Mouse (Mus musculus) neural tube, embryonic 13.5 days (tissue): ENCODE results near the gene Hist2h3c2. TPM values are rescaled to one million over a fixed set of nuclear protein-coding genes. Genes with fewer than 3 reads are reported as not detected.
A peak's percentile ranks its signal among the peaks of the same experiment; 100 is the strongest.

Experiments used
- ATAC-seq: fragments of 200-750 bp; cut with Nextera tagmentation; 2 replicates; pipeline ENCODE4 v1.8.0; 2017; ENCODE audit warnings: low read depth, mild to moderate bottlenecking, moderate TSS enrichment, moderate library complexity
- H3K27ac ChIP-seq: fragments of 300-500 bp; sonication (generic); replicated peaks from 2 replicates; pipeline ENCODE4 v1.5.1; 2015; ENCODE audit warnings: moderate library complexity, mild to moderate bottlenecking, inconsistent platforms
- H3K27me3 ChIP-seq: fragments of 300-500 bp; sonication (generic); 2 replicates; pipeline ENCODE4 v1.6.1; 2015; ENCODE audit warnings: mild to moderate bottlenecking, inconsistent platforms
- H3K36me3 ChIP-seq: fragments of 300-500 bp; sonication (generic); 2 replicates; pipeline ENCODE4 v1.6.1; 2015; ENCODE audit warnings: mild to moderate bottlenecking, inconsistent platforms
- H3K4me1 ChIP-seq: fragments of 300-500 bp; sonication (generic); replicated peaks from 2 replicates; pipeline ENCODE4 v1.6.1; 2015; ENCODE audit warnings: inconsistent platforms
- H3K4me2 ChIP-seq: fragments of 300-500 bp; sonication (generic); 2 replicates; pipeline ENCODE4 v1.6.1; 2015; ENCODE audit warnings: inconsistent platforms, mild to moderate bottlenecking, moderate library complexity
- H3K4me3 ChIP-seq: fragments of 300-500 bp; sonication (generic); 2 replicates; pipeline ENCODE4 v1.5.1; 2015; ENCODE audit warnings: mild to moderate bottlenecking, inconsistent platforms
- H3K9ac ChIP-seq: fragments of 300-500 bp; sonication (generic); 2 replicates; pipeline ENCODE4 v1.6.1; 2015; ENCODE audit warnings: moderate library complexity, mild to moderate bottlenecking, inconsistent platforms
- H3K9me3 ChIP-seq: fragments of 300-500 bp; sonication (generic); 2 replicates; pipeline ENCODE4 v1.6.1; 2016; ENCODE audit warnings: inconsistent platforms
- WGBS: fragments of 180-500 bp; shearing (Covaris S2); methylation state at CpG from one replicate; pipeline ENCODE4 v1.1.7; 2015; 5-methylcytosine and 5-hydroxymethylcytosine counted together
- microRNA-seq: library from miRNA; unstranded; fragments of <30 nt; microRNA quantifications from one replicate; pipeline ENCODE4, GENCODE M21; 2016
- polyA plus RNA-seq: library from polyadenylated mRNA; unstranded; fragments of >200 nt; fragmentation: Nextera tagmentation; extraction: Ambion mirVana; gene quantifications from 2 replicates; pipeline ENCODE4 v1.2.1, GENCODE M21; 2015

The Hist2h3c2 gene
- polyA plus RNA-seq, 1 experiment from 2014 or later: 2.6 TPM

- 0 out of 2 replicates have a peak overlapping the region, but pooled peaks have one; percentile 33 for H3K27ac ChIP-seq
- peak overlapping the region; percentile 82 for H3K4me2 ChIP-seq
- peaks cover 22% of the 10 kb centered on the region for H3K36me3 ChIP-seq
- H3K27me3 ChIP-seq: no peaks in the 10 kb centered on the region
- H3K4me3 ChIP-seq: peak overlapping the region; percentile 72
- ATAC-seq: peak; percentile 27; the same call in 1 of the 2 replicates
- H3K9ac ChIP-seq: peak overlapping the region; percentile 63
- 7% methylated on average over 6 of the region's 6 CpGs for WGBS
- peaks cover 18% of the 10 kb centered on the region for H3K4me1 ChIP-seq
- H3K9me3 ChIP-seq: no peaks in the 10 kb centered on the region
Measured at GRCm38 (mm10) chr3:96198181-96198580, 40.7 kb downstream of the Hist2h3c2 start.

- WGBS: under 1% methylated on average over 50 of the region's 50 CpGs
- ATAC-seq: peak; percentile 96
- Histone ChIP-seq H3K27ac (peak overlapping the region; percentile 98), H3K9me3 (no peaks in the 10 kb centered on the region), H3K9ac (peak overlapping the region; percentile 87), H3K36me3 (peaks cover 31% of the 10 kb centered on the region), H3K4me2 (peak overlapping the region; percentile 82), H3K4me3 (peak overlapping the region; percentile 72), H3K4me1 (peaks cover 18% of the 10 kb centered on the region), H3K27me3 (no peaks in the 10 kb centered on the region)
Measured at GRCm38 (mm10) chr3:96197129-96197749, 41.7 kb downstream of the Hist2h3c2 start.

DNA sequence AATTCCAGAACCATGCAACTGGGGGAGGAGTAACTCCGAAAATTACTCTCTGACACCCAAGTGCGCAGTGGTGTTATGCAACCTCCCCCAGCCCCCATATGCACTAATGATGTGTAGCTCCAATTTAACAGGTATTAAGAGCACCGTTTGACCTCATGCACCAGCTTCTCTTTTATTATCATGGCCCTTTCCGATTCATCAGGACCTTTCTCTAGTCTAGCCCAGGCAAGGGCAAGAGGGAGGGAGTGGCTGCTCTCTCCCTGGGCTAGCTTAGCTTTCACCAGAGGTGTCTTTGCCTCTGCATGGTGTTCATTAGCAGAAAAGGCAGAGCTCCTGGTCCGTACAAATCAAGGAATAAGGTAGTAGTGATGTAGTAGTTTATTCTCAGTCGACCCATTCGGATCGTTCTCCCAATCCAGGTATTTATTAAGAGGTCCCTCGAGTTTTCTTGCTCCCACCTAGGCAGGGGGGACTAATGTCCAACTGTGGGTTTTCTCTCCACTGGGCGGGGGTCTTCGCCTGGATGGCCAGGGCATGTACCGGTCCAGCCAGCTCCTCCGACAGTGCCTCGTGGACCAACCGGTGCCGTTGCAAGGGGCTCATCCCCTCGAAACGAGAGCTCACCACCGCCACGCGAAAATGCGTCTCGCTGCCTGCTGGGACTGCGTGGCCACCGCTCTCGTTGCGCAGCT is 42.3 kb downstream of the Hist2h3c2 start:
- Histone ChIP-seq H3K36me3 (peaks cover 38% of the 10 kb centered on the region), H3K9me3 (no peaks in the 10 kb centered on the region), H3K27me3 (no peaks in the 10 kb centered on the region), H3K27ac (peak overlapping the region; percentile 98), H3K4me1 (peaks cover 18% of the 10 kb centered on the region), H3K4me3 (peak overlapping the region; percentile 72), H3K4me2 (peak overlapping the region; percentile 82), H3K9ac (peak overlapping the region; percentile 87)
- ATAC-seq: peak; percentile 51
- WGBS: 18% methylated on average over 27 of the region's 27 CpGs

DNA sequence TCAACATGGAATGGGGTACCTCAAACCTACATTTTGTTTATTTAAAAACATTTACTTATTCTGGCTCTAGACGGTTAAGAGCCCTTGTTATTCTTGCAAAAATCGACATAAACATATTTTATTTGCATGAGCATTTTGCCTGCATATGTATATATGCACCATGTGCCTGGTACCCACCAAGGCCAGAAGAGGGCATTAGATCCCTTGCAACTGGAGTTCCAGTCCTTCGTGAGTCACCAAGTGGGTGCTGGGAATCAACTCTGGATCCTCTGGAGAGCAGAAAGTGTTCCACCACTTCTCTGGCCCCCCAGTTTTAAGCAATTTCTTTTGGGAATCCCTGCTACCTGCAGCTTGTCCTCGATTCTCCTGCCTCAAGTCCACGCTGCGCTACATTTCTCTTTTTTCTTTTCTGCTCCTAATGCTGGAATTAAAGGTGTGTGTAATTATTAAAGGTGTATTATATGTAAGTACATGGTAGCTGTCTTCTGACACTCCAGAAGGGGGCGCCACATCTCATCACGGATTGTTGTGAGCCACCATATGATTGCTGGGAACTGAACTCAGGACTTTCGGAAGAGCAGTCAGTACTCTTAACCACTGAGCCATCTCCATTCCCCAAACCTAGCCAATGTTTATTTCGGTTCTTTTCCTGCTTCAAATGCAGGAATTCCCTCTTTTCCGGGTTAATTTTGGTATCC is 43.2 kb downstream of the Hist2h3c2 start:
- Histone ChIP-seq H3K4me1 (peaks cover 18% of the 10 kb centered on the region), H3K27me3 (no peaks in the 10 kb centered on the region), H3K36me3 (peaks cover 46% of the 10 kb centered on the region), H3K4me3 (peak overlapping the region; percentile 72), H3K27ac (peak overlapping the region; percentile 98; the same call in 1 of the 2 replicates), H3K4me2 (peak overlapping the region; percentile 82), H3K9me3 (no peaks in the 10 kb centered on the region), H3K9ac (peak overlapping the region; percentile 87; the same call in 1 of the 2 replicates)
- WGBS: 89% methylated on average over 11 of the region's 11 CpGs
- no peak for ATAC-seq

DNA sequence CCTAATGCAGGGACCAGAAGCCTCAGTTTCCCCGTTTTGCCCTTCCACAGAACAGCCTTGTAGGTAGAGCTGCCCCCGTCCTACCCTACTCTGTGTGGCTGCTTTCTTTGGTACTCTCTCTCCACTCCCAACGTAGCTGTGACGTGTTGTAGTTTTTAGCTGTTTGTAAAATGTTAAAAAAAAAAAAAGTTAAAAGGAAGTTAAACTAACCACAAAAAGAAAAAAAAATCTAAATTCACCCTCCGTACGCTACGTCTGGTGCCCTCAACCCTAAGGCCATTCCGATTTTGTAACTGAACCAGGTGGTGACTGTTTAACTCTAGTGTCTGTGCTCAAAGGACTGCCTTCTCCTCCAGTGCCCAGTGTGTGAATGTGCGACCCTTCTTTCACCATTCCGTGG is 44.0 kb downstream of the Hist2h3c2 start:
- Histone ChIP-seq H3K36me3 (peaks cover 54% of the 10 kb centered on the region), H3K27ac (no peak overlapping the region), H3K9ac (no peak overlapping the region), H3K9me3 (no peaks in the 10 kb centered on the region), H3K4me2 (no peak overlapping the region), H3K4me3 (no peak overlapping the region), H3K4me1 (peaks cover 18% of the 10 kb centered on the region), H3K27me3 (no peaks in the 10 kb centered on the region)
- ATAC-seq: no peak
- 89% methylated on average over 10 of the region's 10 CpGs for WGBS

DNA sequence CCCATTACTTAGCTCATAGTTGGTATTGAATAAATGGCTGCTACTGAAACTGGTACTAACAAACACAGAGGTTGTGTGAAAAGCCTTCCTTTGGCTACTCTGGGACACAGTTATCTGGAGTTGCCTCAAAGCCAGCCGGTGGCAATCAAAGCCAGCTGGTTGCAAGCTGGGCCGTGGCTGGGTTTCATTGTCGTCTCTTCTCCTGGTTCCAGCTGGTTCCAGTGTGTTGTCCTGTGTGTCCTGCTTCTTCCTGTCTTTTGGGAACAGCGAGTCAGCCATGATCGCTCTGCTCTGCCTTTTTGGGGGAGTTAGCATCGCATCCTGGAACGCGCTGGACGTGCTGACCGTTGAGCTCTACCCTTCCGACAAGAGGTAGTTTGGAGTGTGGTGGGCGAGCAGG is 46.0 kb downstream of the Hist2h3c2 start:
- Histone ChIP-seq H3K9me3 (no peaks in the 10 kb centered on the region), H3K9ac (0 out of 2 replicates have a peak overlapping the region, but pooled peaks have one; percentile 12), H3K27me3 (no peaks in the 10 kb centered on the region), H3K36me3 (peaks cover 72% of the 10 kb centered on the region), H3K4me1 (peaks cover 14% of the 10 kb centered on the region), H3K4me3 (no peak overlapping the region), H3K4me2 (no peak overlapping the region), H3K27ac (no peak overlapping the region)
- WGBS: 71% methylated on average over 12 of the region's 12 CpGs
- ATAC-seq: no peak

Small RNA genes lying within 50 kb of the gene (microRNA-seq; reads per million reads assigned to microRNA genes)
- gene Gm44492: not detected
- not detected for gene Gm47311
- gene Gm47313: not detected

Other genes with a start within 250 kb of the Hist2h3c2 start
- gene Plekho1, start 243.1 kb downstream of the Hist2h3c2 start, polyA plus RNA-seq: 65.9 and 74.1 TPM in 2 replicates
- gene Vps45, start 180.7 kb downstream of the Hist2h3c2 start, polyA plus RNA-seq: 66.9 and 77.1 TPM in 2 replicates
- 9.4 and 12.7 TPM in 2 replicates for gene Otud7b, start 134.6 kb downstream of the Hist2h3c2 start, polyA plus RNA-seq
- 10.5 and 14.1 TPM in 2 replicates for gene Mtmr11, start 77.1 kb downstream of the Hist2h3c2 start, polyA plus RNA-seq
- 135 and 145 TPM in 2 replicates for gene Sf3b4, start 66.8 kb downstream of the Hist2h3c2 start, polyA plus RNA-seq
- gene Sv2a, start 58.0 kb downstream of the Hist2h3c2 start, polyA plus RNA-seq: 72.2 and 78.5 TPM in 2 replicates
- 54.1 and 63.0 TPM in 2 replicates for gene Bola1, start 19.4 kb downstream of the Hist2h3c2 start, polyA plus RNA-seq
- 0.52 TPM in 1 of 2 replicates, not detected in the other for gene Hist2h2ab, start 19.3 kb downstream of the Hist2h3c2 start, polyA plus RNA-seq
- 1.1 and 2.1 TPM in 2 replicates for gene Hist2h2ac, start 18.2 kb downstream of the Hist2h3c2 start, polyA plus RNA-seq
- 4.0 and 4.3 TPM in 2 replicates for gene Hist2h2be, start 18.0 kb downstream of the Hist2h3c2 start, polyA plus RNA-seq
- 69.0 and 69.4 TPM in 2 replicates for gene Hist2h2aa2, start 1.1 kb upstream of the Hist2h3c2 start, polyA plus RNA-seq
- 12.3 and 21.1 TPM in 2 replicates for gene Hist2h2aa1, start 6.4 kb upstream of the Hist2h3c2 start, polyA plus RNA-seq
- gene Hist2h3c1, start 7.6 kb upstream of the Hist2h3c2 start, polyA plus RNA-seq: 0.38 and 0.96 TPM in 2 replicates
- gene Hist2h4, start 24.2 kb upstream of the Hist2h3c2 start, polyA plus RNA-seq: 3.3 and 3.5 TPM in 2 replicates
- gene Hist2h3b, start 29.5 kb upstream of the Hist2h3c2 start, polyA plus RNA-seq: 13.1 and 17.8 TPM in 2 replicates
- 2.1 and 2.7 TPM in 2 replicates for gene Hist2h2bb, start 30.6 kb upstream of the Hist2h3c2 start, polyA plus RNA-seq
- 1.9 and 2.1 TPM in 2 replicates for gene Fcgr1, start 54.8 kb upstream of the Hist2h3c2 start, polyA plus RNA-seq
- not detected in 2 replicates for gene BC107364, start 213.2 kb upstream of the Hist2h3c2 start, polyA plus RNA-seq